Comparison of ENCODE assay signal across 9 mouse cellular contexts in the genomic region with DNA sequence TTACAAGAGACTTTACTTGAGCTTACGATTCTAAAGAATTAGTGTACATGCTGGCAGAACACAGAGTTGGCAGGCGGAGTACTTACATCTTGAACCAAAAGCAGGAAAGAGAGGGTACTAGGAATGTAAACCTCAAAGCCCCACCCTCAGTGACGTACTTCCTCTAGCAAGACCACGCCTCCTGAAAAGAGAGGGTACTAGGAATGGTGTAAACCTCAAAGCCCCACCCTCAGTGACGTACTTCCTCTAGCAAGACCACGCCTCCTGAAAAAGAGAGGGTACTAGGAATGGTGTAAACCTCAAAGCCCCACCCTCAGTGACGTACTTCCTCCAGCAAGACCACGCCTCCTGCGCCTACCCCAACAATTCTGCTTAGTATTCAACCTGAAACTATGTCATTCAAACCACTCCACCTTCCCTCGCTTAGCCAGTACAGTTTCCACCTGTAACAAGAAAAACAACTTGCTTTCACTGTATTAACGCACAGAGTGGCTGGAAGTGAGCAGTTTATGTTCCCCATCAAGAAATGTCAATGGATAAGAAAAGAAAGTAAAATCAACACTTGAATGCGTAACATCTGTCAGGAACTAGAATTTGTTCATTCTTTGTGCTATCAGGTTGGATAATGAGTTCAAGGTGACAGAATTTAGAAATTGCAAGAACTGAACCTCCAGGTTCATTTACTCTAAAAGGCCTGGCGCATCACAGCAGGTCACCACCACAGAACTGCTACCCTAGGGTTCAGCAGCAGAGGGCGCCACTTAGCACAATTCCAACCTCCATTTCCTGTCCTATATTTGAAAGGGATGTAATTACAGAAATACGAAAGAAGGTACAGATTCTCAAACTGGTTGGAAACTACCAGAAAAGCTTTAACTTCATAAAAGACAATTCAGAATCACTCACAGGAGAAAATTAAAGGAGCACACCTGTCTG.
DNase-seq lines count a peak whose midpoint lies in the region; ATAC-seq and TF ChIP-seq lines count a peak whose summit lies in the region.
"Had no signal": no experiment of that assay in that cellular context is flagged by ENCODE, and none has a peak within 500 bp of the region (broad histone marks: within the 10 kb centered on the region; RNA-seq: fewer than 3 reads in every experiment).

No protein-coding gene starts in this region.

- H3K9me3 ChIP-seq in hindbrain, postnatal 0 days (ENCODE audit: low read length), result no peaks in the 10 kb centered on the region
- no peaks in the 10 kb centered on the region for H3K9me3 ChIP-seq in hindbrain, embryonic 13.5 days
- H3K9me3 ChIP-seq: neural tube, embryonic 13.5 days had no signal

- H3K4me3 ChIP-seq in hindbrain, postnatal 0 days (ENCODE audit: low read length), result no peak overlapping the region
- no peak overlapping the region for H3K4me3 ChIP-seq in hindbrain, embryonic 13.5 days
- H3K4me3 ChIP-seq: neural tube, embryonic 13.5 days had no signal

- DNase-seq in hindbrain, postnatal 0 days (ENCODE audit: low spot score), result no peak
- DNase-seq in CD4-positive, CD25-positive, alpha-beta regulatory T cell, adult 2 months (ENCODE audit: low read depth, low spot score), result peak; percentile 51
- peak; percentile 29 for DNase-seq in adrenal gland, postnatal 10 days
- peak; percentile 16 for DNase-seq in naive thymus-derived CD4-positive, alpha-beta T cell, adult 2 months (ENCODE audit: low read depth)
- DNase-seq in left cerebral cortex, adult 8-10 months (ENCODE audit: low spot score in 2 of 2), result no peak

- no peaks in the 10 kb centered on the region for H3K27me3 ChIP-seq in hindbrain, postnatal 0 days (ENCODE audit: insufficient read depth, low read length)
- H3K27me3 ChIP-seq in hindbrain, embryonic 13.5 days, result no peaks in the 10 kb centered on the region
- H3K27me3 ChIP-seq: neural tube, embryonic 13.5 days had no signal

- WGBS in hindbrain, postnatal 0 days, result 95% methylated on average over 15 of the region's 15 CpGs
- WGBS in hindbrain, embryonic 13.5 days, result 95% methylated on average over 15 of the region's 15 CpGs

- H3K4me1 ChIP-seq in hindbrain, postnatal 0 days (ENCODE audit: insufficient read depth, low read length), result peaks cover 13% of the 10 kb centered on the region; the same call in 1 of the 2 replicates
- H3K4me1 ChIP-seq in hindbrain, embryonic 13.5 days (replicated peaks), result peaks cover 17% of the 10 kb centered on the region

- peak; percentile 47 for TF ChIP-seq CTCF in hindbrain, postnatal 0 days (IDR thresholded peaks at IDR 0.05; ENCODE audit: low read depth)

- no peak overlapping the region for H3K9ac ChIP-seq in hindbrain, postnatal 0 days (replicated peaks; ENCODE audit: low read length)
- no peak overlapping the region for H3K9ac ChIP-seq in hindbrain, embryonic 13.5 days
- H3K9ac ChIP-seq: neural tube, embryonic 13.5 days had no signal

- no peak overlapping the region for H3K4me2 ChIP-seq in hindbrain, postnatal 0 days (ENCODE audit: low read depth, low read length)
- no peak overlapping the region for H3K4me2 ChIP-seq in hindbrain, embryonic 13.5 days
- H3K4me2 ChIP-seq: neural tube, embryonic 13.5 days had no signal

- no peaks in the 10 kb centered on the region for H3K36me3 ChIP-seq in hindbrain, postnatal 0 days (ENCODE audit: insufficient read depth, low read length)
- peaks cover 18% of the 10 kb centered on the region for H3K36me3 ChIP-seq in hindbrain, embryonic 13.5 days

- no peak overlapping the region for H3K27ac ChIP-seq in hindbrain, postnatal 0 days
- no peak overlapping the region for H3K27ac ChIP-seq in hindbrain, embryonic 13.5 days
- H3K27ac ChIP-seq: neural tube, embryonic 13.5 days had no signal

- ATAC-seq in hindbrain, postnatal 0 days, result no peak
- no peak; the same call in 1 of the 2 replicates for ATAC-seq in hindbrain, embryonic 13.5 days (ENCODE audit: low FRiP score)
- ATAC-seq in erythroblast, adult 5-6 weeks (replicated peaks; ENCODE audit: low FRiP score, poor library complexity, severe bottlenecking), result no peak
- no peak for ATAC-seq in frontal cortex, adult (ENCODE audit: low TSS enrichment)

Comparison
In these comparisons a context has a peak if more than half of its experiments do, and no peak if none do; other contexts are left out.
1. DNase-seq: peak in CD4-positive, CD25-positive, alpha-beta regulatory T cell, adult 2 months (single experiment), adrenal gland, postnatal 10 days (single experiment) and naive thymus-derived CD4-positive, alpha-beta T cell, adult 2 months (single experiment); none in hindbrain, postnatal 0 days (single experiment) and left cerebral cortex, adult 8-10 months (0 of 2).